Comparison of ENCODE assay signal across 24 mouse cellular contexts in the genomic region with DNA sequence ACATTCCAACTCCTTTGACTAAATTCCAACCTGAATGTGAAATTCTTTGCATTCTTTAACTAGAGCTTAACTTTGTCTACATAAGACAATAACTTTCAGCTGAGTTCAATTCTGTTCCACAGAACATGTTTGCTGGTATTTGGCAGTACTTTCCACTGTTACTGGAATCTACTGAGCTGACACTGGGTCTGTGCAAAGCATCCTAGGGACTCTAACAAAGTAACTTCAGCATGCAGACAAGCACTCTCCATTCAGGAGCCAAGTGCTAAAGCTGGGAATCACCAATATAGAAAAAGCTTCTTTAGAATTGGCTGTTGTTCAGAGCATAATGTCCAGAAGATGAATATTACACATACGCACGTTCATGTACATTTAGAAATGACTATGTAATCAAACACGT.
A peak's percentile ranks its signal among the peaks of the same experiment; 100 is the strongest.
DNase-seq lines count a peak whose midpoint lies in the region; ATAC-seq and TF ChIP-seq lines count a peak whose summit lies in the region.
"Had no signal": no experiment of that assay in that cellular context is flagged by ENCODE, and none has a peak within 500 bp of the region (broad histone marks: within the 10 kb centered on the region; RNA-seq: fewer than 3 reads in every experiment).

No protein-coding gene starts in this region.

- peak; percentile 56; the same call in 1 of the 2 replicates for ATAC-seq in lung, embryonic 14.5 days (ENCODE audit: insufficient read depth)
- ATAC-seq: CD4-positive, CD25-positive, alpha-beta regulatory T cell, adult 4 months; forebrain, embryonic 14.5 days; forebrain, embryonic 16.5 days had no signal

- H3K4me2 ChIP-seq in lung, embryonic 14.5 days = no peak overlapping the region
- H3K4me2 ChIP-seq: embryonic facial prominence, embryonic 13.5 days; embryonic facial prominence, embryonic 15.5 days; forebrain, embryonic 12.5 days had no signal

- WGBS in lung, embryonic 14.5 days = 38% methylated on average over 3 of the region's 3 CpGs

- no peaks in the 10 kb centered on the region for H3K36me3 ChIP-seq in lung, embryonic 14.5 days (ENCODE audit: insufficient read depth)
- H3K36me3 ChIP-seq: embryonic facial prominence, embryonic 13.5 days; embryonic facial prominence, embryonic 15.5 days; forebrain, embryonic 10.5 days; forebrain, embryonic 12.5 days; G1E had no signal

- no peaks in the 10 kb centered on the region; the same call in 1 of the 2 replicates for H3K9me3 ChIP-seq in lung, embryonic 14.5 days (ENCODE audit: low read depth, low read length)
- H3K9me3 ChIP-seq: embryonic facial prominence, embryonic 13.5 days; embryonic facial prominence, embryonic 15.5 days; forebrain, embryonic 10.5 days; forebrain, embryonic 12.5 days; G1E had no signal

- no peak overlapping the region for H3K27ac ChIP-seq in lung, embryonic 14.5 days (ENCODE audit: low read depth)
- H3K27ac ChIP-seq: embryonic facial prominence, embryonic 13.5 days; embryonic facial prominence, embryonic 15.5 days; forebrain, embryonic 10.5 days; forebrain, embryonic 12.5 days had no signal

- H3K27me3 ChIP-seq in lung, embryonic 14.5 days (ENCODE audit: insufficient read depth, low read length) = no peaks in the 10 kb centered on the region
- H3K27me3 ChIP-seq: CH12.LX; embryonic facial prominence, embryonic 13.5 days; embryonic facial prominence, embryonic 15.5 days; forebrain, embryonic 12.5 days had no signal

- no peak for TF ChIP-seq CTCF in lung, embryonic 14.5 days (IDR thresholded peaks at IDR 0.05; ENCODE audit: low read depth)

- peak; percentile 37 for DNase-seq in lung, embryonic 14.5 days
- DNase-seq in lung, postnatal 25 days (ENCODE audit: low spot score) = no peak
- peak; percentile 75 for DNase-seq in Muller cell, postnatal 12 days (ENCODE audit: inconsistent ontology term)
- peak; percentile 22 for DNase-seq in ZHBTc4 (ENCODE audit: low read depth, low spot score)
- no peak for DNase-seq in cerebellum, postnatal 10 days
- DNase-seq: adrenal gland, adult 2 months; adrenal gland, postnatal 10 days; adrenal gland, postnatal 25 days; B cell, adult 2 months; cerebellum, adult 11 months; cerebellum, adult 18-20 months; cerebellum, adult 8-10 months; cerebellum, adult 9-11 months; cerebellum, postnatal 25 days had no signal

- H3K4me3 ChIP-seq in lung, embryonic 14.5 days (ENCODE audit: low read depth, low read length) = no peak overlapping the region
- H3K4me3 ChIP-seq: embryonic facial prominence, embryonic 13.5 days; embryonic facial prominence, embryonic 15.5 days; erythroblast, embryonic 14.5 days; forebrain, embryonic 10.5 days; forebrain, embryonic 12.5 days had no signal

- no peak overlapping the region for H3K9ac ChIP-seq in lung, embryonic 14.5 days
- H3K9ac ChIP-seq: embryonic facial prominence, embryonic 13.5 days; embryonic facial prominence, embryonic 15.5 days; forebrain, embryonic 12.5 days had no signal

- H3K4me1 ChIP-seq in lung, embryonic 14.5 days (ENCODE audit: insufficient read depth) = no peaks in the 10 kb centered on the region
- H3K4me1 ChIP-seq: embryonic facial prominence, embryonic 13.5 days; embryonic facial prominence, embryonic 15.5 days; forebrain, embryonic 10.5 days; forebrain, embryonic 12.5 days had no signal

Comparison
In these comparisons a context has a peak if more than half of its experiments do, and no peak if none do; other contexts are left out.
1. DNase-seq: peak in lung, embryonic 14.5 days (single experiment), Muller cell, postnatal 12 days (single experiment) and ZHBTc4 (single experiment); none in lung, postnatal 25 days (single experiment) and cerebellum, postnatal 10 days (0 of 2).